Mouse (Mus musculus) forebrain, embryonic 14.5 days (tissue): ENCODE measurements at regions not wholly inside any gene's neighbourhood (a gene's known extent, or its start where the extent isn't known, plus 50 kb on each side); places are given as distances from the start of the nearest gene placed in this dataset.

ENCODE experiments used
- ATAC-seq: fragments of 200-750 bp; cut with Nextera tagmentation; 2 replicates; pipeline ENCODE4 v1.8.0; 2017; ENCODE audit warnings: mild to moderate bottlenecking, moderate library complexity
- DNase-seq: peaks from one replicate; pipeline ENCODE4 v3.0.0-alpha.2; 2015; ENCODE audit warnings: low spot score
- H3K27ac ChIP-seq: fragments of 300-500 bp; sonication (generic); 2 replicates; pipeline ENCODE4 v1.5.1; 2014; ENCODE audit warnings: low read depth, mild to moderate bottlenecking, control low read depth, low read length, moderate library complexity
- H3K27me3 ChIP-seq: fragments of 300-500 bp; sonication (generic); replicated peaks from 2 replicates; pipeline ENCODE4 v1.6.1; 2014; ENCODE audit warnings: low read length, control low read depth, mixed read lengths; ENCODE audit not compliant: control insufficient read depth, insufficient read depth
- H3K36me3 ChIP-seq: fragments of 300-500 bp; sonication (generic); 2 replicates; pipeline ENCODE4 v1.6.1; 2014; ENCODE audit warnings: low read length, control low read depth; ENCODE audit not compliant: control insufficient read depth, insufficient read depth
- H3K4me1 ChIP-seq: fragments of 300-500 bp; sonication (generic); 2 replicates; pipeline ENCODE4 v1.6.1; 2014; ENCODE audit warnings: antibody characterized with exemption, low read length, control low read depth; ENCODE audit not compliant: control insufficient read depth, insufficient read depth
- H3K4me2 ChIP-seq: fragments of 300-500 bp; sonication (generic); 2 replicates; pipeline ENCODE4 v1.6.1; 2014; ENCODE audit warnings: mild to moderate bottlenecking, control low read depth, low read length
- H3K4me3 ChIP-seq: fragments of 300-500 bp; sonication (generic); 2 replicates; pipeline ENCODE4 v1.5.1; 2014; ENCODE audit warnings: low read depth, low read length, control low read depth
- H3K9ac ChIP-seq: fragments of 300-500 bp; sonication (generic); 2 replicates; pipeline ENCODE4 v1.6.1; 2014; ENCODE audit warnings: mild to moderate bottlenecking, low read length, control low read depth, moderate library complexity
- H3K9me3 ChIP-seq: fragments of 300-500 bp; sonication (generic); replicated peaks from 2 replicates; pipeline ENCODE4 v1.6.1; 2016; ENCODE audit warnings: low read length, control low read depth, mixed read lengths; ENCODE audit not compliant: control insufficient read depth
- WGBS: fragments of 180-500 bp; shearing (Covaris S2); extraction: QIAGEN DNeasy Blood & Tissue Kit; methylation state at CpG from one replicate; pipeline ENCODE4 v1.1.7; 2014; 5-methylcytosine and 5-hydroxymethylcytosine counted together

DNA sequence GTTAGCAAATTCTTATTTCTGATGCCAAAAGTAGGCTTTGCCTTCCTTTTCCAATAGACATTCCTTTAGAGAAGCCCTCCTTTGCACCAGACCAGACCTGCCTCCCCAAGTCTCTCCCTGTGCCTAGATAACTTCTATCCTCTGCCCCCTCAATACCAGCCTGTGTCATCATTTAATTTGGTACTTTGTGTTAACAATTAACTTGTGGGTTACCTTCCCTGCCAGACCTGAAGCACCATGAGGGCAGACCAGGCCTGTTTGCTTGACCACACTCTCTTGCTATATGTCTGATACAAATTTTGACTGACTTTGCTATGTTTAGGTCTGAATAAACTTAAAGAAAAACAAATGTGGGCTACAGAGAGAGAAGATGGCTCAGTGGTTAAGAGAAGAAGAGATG, 259.7 kb downstream of the Pik3r1 start:
- Histone ChIP-seq H3K4me1 (no peaks in the 10 kb centered on the region), H3K4me2 (no peak overlapping the region)

GRCm38 (mm10) chr13:101506696-101507095, 261.3 kb downstream of the Pik3r1 start:
- no peaks in the 10 kb centered on the region for H3K27me3 ChIP-seq
- H3K4me3 ChIP-seq, result no peak overlapping the region
- DNase-seq (no peak), ATAC-seq (no peak)
- no peak overlapping the region for H3K27ac ChIP-seq
- no peaks in the 10 kb centered on the region for H3K36me3 ChIP-seq
- H3K4me2 ChIP-seq, result no peak overlapping the region
- no peaks in the 10 kb centered on the region for H3K4me1 ChIP-seq
- no peak overlapping the region for H3K9ac ChIP-seq
- no peaks in the 10 kb centered on the region for H3K9me3 ChIP-seq

More for the DNA sequence above, 259.7 kb downstream of the Pik3r1 start:
- Histone ChIP-seq H3K27me3 (no peaks in the 10 kb centered on the region), H3K9me3 (no peaks in the 10 kb centered on the region), H3K36me3 (no peaks in the 10 kb centered on the region), H3K27ac (no peak overlapping the region), H3K9ac (no peak overlapping the region), H3K4me3 (no peak overlapping the region)
- no peak for ATAC-seq
- DNase-seq, result no peak

DNA sequence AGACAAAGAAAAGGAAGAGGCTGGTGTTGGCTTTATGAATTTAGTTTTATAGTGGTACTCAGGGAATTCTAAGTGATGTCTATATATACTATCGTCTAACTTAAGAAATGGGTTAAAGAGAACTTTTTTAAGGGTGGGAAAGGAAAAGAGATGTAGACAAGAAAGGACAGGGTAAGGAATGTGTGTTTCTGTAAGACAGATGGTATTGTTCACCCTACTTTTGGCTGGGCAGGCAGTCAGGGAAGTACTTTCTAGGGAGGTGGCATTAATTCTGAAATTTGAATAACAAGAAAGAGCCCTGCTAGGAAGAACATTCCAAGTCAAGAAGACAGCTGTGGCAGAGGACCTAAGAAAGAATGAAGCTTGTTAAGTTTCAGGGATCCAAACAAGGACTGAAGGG, 263.0 kb downstream of the Pik3r1 start:
- Histone ChIP-seq H3K27me3 (no peaks in the 10 kb centered on the region), H3K4me2 (no peak overlapping the region), H3K4me3 (no peak overlapping the region), H3K9me3 (no peaks in the 10 kb centered on the region), H3K4me1 (no peaks in the 10 kb centered on the region), H3K27ac (no peak overlapping the region), H3K9ac (no peak overlapping the region), H3K36me3 (no peaks in the 10 kb centered on the region)
- no peak for ATAC-seq
- no peak for DNase-seq
- WGBS, result 94% methylated on average over 1 of the region's 1 CpGs

- ATAC-seq (no peak), DNase-seq (no peak)
- no peak overlapping the region for H3K4me2 ChIP-seq
- H3K4me3 ChIP-seq, result no peak overlapping the region
- 69% methylated on average over 5 of the region's 5 CpGs for WGBS
- H3K4me1 ChIP-seq, result no peaks in the 10 kb centered on the region
- H3K27me3 ChIP-seq, result no peaks in the 10 kb centered on the region
- H3K27ac ChIP-seq, result no peak overlapping the region
- no peaks in the 10 kb centered on the region for H3K9me3 ChIP-seq
- H3K9ac ChIP-seq, result no peak overlapping the region
- H3K36me3 ChIP-seq, result no peaks in the 10 kb centered on the region
Observed at GRCm38 (mm10) chr13:101504241-101504640, 263.8 kb downstream of the Pik3r1 start.

- peak; percentile 90 for ATAC-seq
- DNase-seq, result peak; percentile 74
- Histone ChIP-seq H3K27me3 (no peaks in the 10 kb centered on the region), H3K9me3 (no peaks in the 10 kb centered on the region), H3K4me1 (no peaks in the 10 kb centered on the region), H3K4me2 (no peak overlapping the region), H3K4me3 (no peak overlapping the region), H3K9ac (no peak overlapping the region), H3K36me3 (no peaks in the 10 kb centered on the region), H3K27ac (no peak overlapping the region)
- WGBS, result 48% methylated on average over 5 of the region's 5 CpGs
Observed at GRCm38 (mm10) chr13:101501845-101502284, 266.2 kb downstream of the Pik3r1 start.

- WGBS, result 95% methylated on average over 3 of the region's 3 CpGs
- Histone ChIP-seq H3K36me3 (no peaks in the 10 kb centered on the region), H3K27ac (no peak overlapping the region), H3K27me3 (no peaks in the 10 kb centered on the region), H3K4me3 (no peak overlapping the region), H3K9ac (no peak overlapping the region), H3K9me3 (no peaks in the 10 kb centered on the region), H3K4me2 (no peak overlapping the region), H3K4me1 (no peaks in the 10 kb centered on the region)
- DNase-seq (no peak), ATAC-seq (no peak)
Observed at GRCm38 (mm10) chr13:101501061-101501460, 267.0 kb downstream of the Pik3r1 start.

GRCm38 (mm10) chr13:101491835-101492234, 276.2 kb downstream of the Pik3r1 start:
- no peaks in the 10 kb centered on the region for H3K4me1 ChIP-seq
- no peaks in the 10 kb centered on the region for H3K36me3 ChIP-seq
- DNase-seq, result no peak
- no peaks in the 10 kb centered on the region for H3K9me3 ChIP-seq
- no peak overlapping the region for H3K4me2 ChIP-seq
- 26% methylated on average over 3 of the region's 3 CpGs for WGBS
- H3K9ac ChIP-seq, result no peak overlapping the region
- no peak overlapping the region for H3K27ac ChIP-seq
- no peak for ATAC-seq
- no peak overlapping the region for H3K4me3 ChIP-seq
- no peaks in the 10 kb centered on the region for H3K27me3 ChIP-seq

DNA sequence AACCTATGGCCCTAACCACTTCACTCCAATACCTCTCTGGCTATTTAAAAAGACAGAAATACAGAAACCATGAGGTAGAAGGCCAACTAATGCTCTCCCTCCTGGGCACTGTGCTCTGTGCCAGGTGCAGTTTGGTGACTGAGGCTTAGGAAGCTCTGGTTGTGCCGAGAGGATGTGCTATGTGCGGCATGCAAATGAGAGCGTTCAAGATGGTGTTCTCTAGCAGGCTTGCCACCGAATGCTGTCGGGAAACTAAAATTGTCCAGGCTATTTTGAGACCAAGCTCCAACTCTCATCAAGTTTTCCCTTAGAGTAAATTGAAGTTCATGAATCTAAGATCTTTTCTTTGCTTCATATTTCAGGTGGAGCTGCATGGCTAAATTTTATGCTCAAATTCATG, 277.1 kb downstream of the Pik3r1 start:
- H3K9me3 ChIP-seq, result no peaks in the 10 kb centered on the region
- DNase-seq, result no peak
- WGBS, result 86% methylated on average over 5 of the region's 5 CpGs

GRCm38 (mm10) chr13:101487621-101488020, 280.4 kb downstream of the Pik3r1 start:
- no peaks in the 10 kb centered on the region for H3K36me3 ChIP-seq
- no peak overlapping the region for H3K4me2 ChIP-seq
- H3K4me1 ChIP-seq, result no peaks in the 10 kb centered on the region
- H3K9ac ChIP-seq, result no peak overlapping the region
- H3K9me3 ChIP-seq, result no peaks in the 10 kb centered on the region
- WGBS, result 77% methylated on average over 2 of the region's 2 CpGs
- ATAC-seq (peak; percentile 80), DNase-seq (peak; percentile 59)
- H3K27ac ChIP-seq, result no peak overlapping the region
- H3K4me3 ChIP-seq, result no peak overlapping the region
- no peaks in the 10 kb centered on the region for H3K27me3 ChIP-seq

More for the DNA sequence above, 277.1 kb downstream of the Pik3r1 start:
- Histone ChIP-seq H3K27ac (no peak overlapping the region), H3K4me2 (no peak overlapping the region), H3K9ac (no peak overlapping the region), H3K4me1 (no peaks in the 10 kb centered on the region), H3K36me3 (no peaks in the 10 kb centered on the region), H3K4me3 (no peak overlapping the region), H3K27me3 (no peaks in the 10 kb centered on the region)
- ATAC-seq, result no peak
